ENCODE assay signal across 8 mouse cellular contexts in the genomic region with DNA sequence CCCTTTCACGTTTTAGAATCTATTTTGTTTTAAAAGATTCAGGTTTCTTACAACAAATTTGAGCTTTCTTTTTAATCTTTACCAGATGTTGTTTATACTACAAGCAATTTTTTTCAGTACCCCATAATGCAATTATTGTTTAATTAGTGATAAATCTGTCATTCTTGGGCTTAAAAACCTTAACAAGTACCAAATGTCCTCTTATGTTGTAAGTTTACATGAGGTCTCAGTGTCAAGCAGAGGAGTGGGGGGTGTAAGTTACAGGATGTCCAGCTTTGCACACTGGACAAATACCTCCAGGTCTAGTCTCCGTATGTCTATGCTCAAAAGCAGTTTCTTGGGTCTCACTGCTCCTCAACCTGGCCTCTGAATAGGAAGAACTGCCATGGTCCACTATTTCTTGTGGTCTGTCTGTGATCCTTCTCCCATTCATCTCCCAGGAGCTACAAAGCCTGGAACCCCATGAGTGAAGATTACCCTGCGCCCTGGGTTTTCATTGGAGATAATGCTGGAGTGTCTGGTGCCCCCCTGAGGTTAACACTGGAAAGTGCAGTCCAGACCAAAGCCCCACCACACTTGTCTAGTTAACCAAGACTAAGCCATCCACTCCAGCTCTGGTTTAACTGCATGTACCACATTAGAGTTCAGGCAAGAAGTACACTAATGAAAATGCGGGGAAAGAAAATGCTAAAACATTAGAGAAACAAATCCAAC.
DNase-seq lines count a peak whose midpoint lies in the region; ATAC-seq and TF ChIP-seq lines count a peak whose summit lies in the region.

No protein-coding gene starts in this region.

- WGBS in heart, embryonic 10.5 days: 64% methylated on average over 4 of the region's 4 CpGs
- 66% methylated on average over 4 of the region's 4 CpGs for WGBS in forebrain, embryonic 15.5 days

- H3K9me3 ChIP-seq in heart, embryonic 10.5 days: no peaks in the 10 kb centered on the region
- H3K9me3 ChIP-seq in forebrain, embryonic 15.5 days: no peaks in the 10 kb centered on the region

- H3K27ac ChIP-seq in heart, embryonic 10.5 days: no peak overlapping the region
- no peak overlapping the region for H3K27ac ChIP-seq in bone marrow macrophage, adult 2 months (ENCODE audit: insufficient read depth, low read depth, low read length)
- H3K27ac ChIP-seq in forebrain, embryonic 15.5 days (replicated peaks): 0 out of 2 replicates have a peak overlapping the region, but pooled peaks have one; percentile 28

- no peak for ATAC-seq in forebrain, embryonic 15.5 days (replicated peaks)

- H3K36me3 ChIP-seq in heart, embryonic 10.5 days: no peaks in the 10 kb centered on the region
- no peaks in the 10 kb centered on the region for H3K36me3 ChIP-seq in forebrain, embryonic 15.5 days

- intact Hi-C loops in heart, postnatal 25 days (cut with DNase I): no loop called here

- no peak overlapping the region for H3K9ac ChIP-seq in forebrain, embryonic 15.5 days (replicated peaks)

- H3K4me3 ChIP-seq in heart, embryonic 10.5 days: no peak overlapping the region
- H3K4me3 ChIP-seq in bone marrow macrophage, adult 2 months (ENCODE audit: insufficient read depth, low read length): no peak overlapping the region
- H3K4me3 ChIP-seq in forebrain, embryonic 15.5 days: no peak overlapping the region

- TF ChIP-seq CTCF in bone marrow macrophage, adult 2 months (IDR thresholded peaks at IDR 0.05; ENCODE audit: low read depth, low read length): peak; percentile 56

- 0 out of 2 replicates have a peak, but pooled peaks cover 3% of the 10 kb centered on the region for H3K4me1 ChIP-seq in heart, embryonic 10.5 days
- H3K4me1 ChIP-seq in bone marrow macrophage, adult 2 months (ENCODE audit: control insufficient read depth, insufficient read depth, low read length): no peaks in the 10 kb centered on the region
- H3K4me1 ChIP-seq in forebrain, embryonic 15.5 days: peaks cover 21% of the 10 kb centered on the region

- H3K4me2 ChIP-seq in forebrain, embryonic 15.5 days (replicated peaks): no peak overlapping the region

- H3K27me3 ChIP-seq in heart, embryonic 10.5 days (ENCODE audit: insufficient read depth, poor library complexity, severe bottlenecking): no peaks in the 10 kb centered on the region
- H3K27me3 ChIP-seq in forebrain, embryonic 15.5 days: no peaks in the 10 kb centered on the region

- no peak for TF ChIP-seq POLR2A in bone marrow macrophage, adult 2 months (IDR thresholded peaks at IDR 0.05; ENCODE audit: borderline replicate concordance, low read depth, low read length)

- DNase-seq in heart, embryonic 10.5 days (ENCODE audit: low spot score): peak; percentile 71
- no peak for DNase-seq in heart, postnatal 25 days (ENCODE audit: low spot score)
- DNase-seq in CD4-positive helper T cell, adult 2 months (ENCODE audit: low read depth, low spot score): peak; percentile 29
- peak; percentile 59 for DNase-seq in lung, postnatal 10 days
- peak; percentile 38 for DNase-seq in thymus, postnatal 25 days
- DNase-seq in spleen, adult 12 weeks (ENCODE audit: low spot score): no peak

Comparison
In these comparisons a context has a peak if more than half of its experiments do, and no peak if none do; other contexts are left out.
1. DNase-seq: peak in heart, embryonic 10.5 days (single experiment), CD4-positive helper T cell, adult 2 months (single experiment), lung, postnatal 10 days (single experiment) and thymus, postnatal 25 days (single experiment); none in heart, postnatal 25 days (single experiment) and spleen, adult 12 weeks (single experiment).